Mouse (Mus musculus) ovary, adult 18-20 months (tissue): ENCODE results near the gene Zfp691.

ENCODE experiments used
- DNase-seq: peaks from one replicate; pipeline ENCODE4 v3.0.0; 2022; ENCODE audit warnings: low spot score, mixed read lengths

Zfp691 gene

DNA sequence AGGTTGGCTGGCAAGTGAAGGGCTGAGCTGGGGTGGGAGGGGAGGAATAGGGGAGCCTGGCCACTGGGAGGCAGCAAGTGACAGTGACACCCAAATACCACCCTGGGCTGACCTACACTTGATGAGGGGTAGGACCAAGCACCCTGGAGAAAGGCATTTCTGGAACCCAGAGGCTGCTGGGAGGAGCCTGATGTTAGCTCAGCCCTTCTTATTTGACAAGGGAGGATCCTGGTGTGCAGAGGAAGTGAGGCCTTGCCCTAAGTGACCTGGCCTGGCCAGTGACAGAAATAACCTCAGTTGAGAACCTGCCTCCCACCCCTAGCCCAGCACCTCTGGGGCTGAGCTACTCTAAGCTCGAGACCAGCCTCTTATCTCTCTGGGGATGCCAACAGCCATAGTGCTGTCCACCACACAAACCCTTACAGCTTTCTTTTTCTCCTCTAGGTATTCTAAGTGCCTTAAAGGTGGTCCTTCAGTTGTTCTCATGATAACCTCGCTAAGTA lies 49.2 kb downstream of the Zfp691 start:
- no peak for DNase-seq

DNA sequence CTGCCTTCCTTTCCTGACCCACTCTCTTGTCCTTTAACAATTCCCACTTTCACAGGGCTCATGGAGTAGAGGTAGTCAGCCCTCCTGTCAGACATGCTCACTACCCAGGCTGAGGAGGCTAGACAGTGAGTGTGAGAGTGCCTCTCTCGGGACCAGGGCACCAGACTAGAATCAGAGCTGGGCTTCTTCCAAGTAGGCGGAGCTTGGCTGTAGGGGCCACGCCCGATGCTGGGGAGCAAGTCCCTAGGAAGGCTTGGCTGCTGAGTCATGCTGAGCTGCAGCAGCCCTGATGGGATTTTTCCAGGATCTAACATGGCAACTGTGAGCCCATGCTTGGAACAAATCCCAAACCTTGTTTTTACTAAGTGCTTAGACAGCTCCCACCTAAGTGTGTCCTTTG lies 52.7 kb downstream of the Zfp691 start:
- peak; percentile 76 for DNase-seq

- no peak for DNase-seq
Measured at GRCm38 (mm10) chr4:119120095-119120494, 53.9 kb downstream of the Zfp691 start.
